Mouse (Mus musculus) bone marrow macrophage, adult 2 months (primary cell): Measurements from ENCODE around the gene Terf2ip.

Experiments
- CTCF ChIP-seq: IDR thresholded peaks from 2 replicates; pipeline ENCODE4 v1.5.1; 2012; ENCODE audit warnings: low read depth, mild to moderate bottlenecking, low read length, moderate library complexity
- POLR2A ChIP-seq: IDR thresholded peaks from 2 replicates; pipeline ENCODE4 v1.6.1; 2012; ENCODE audit warnings: mild to moderate bottlenecking, low read depth, low read length, borderline replicate concordance

DNA sequence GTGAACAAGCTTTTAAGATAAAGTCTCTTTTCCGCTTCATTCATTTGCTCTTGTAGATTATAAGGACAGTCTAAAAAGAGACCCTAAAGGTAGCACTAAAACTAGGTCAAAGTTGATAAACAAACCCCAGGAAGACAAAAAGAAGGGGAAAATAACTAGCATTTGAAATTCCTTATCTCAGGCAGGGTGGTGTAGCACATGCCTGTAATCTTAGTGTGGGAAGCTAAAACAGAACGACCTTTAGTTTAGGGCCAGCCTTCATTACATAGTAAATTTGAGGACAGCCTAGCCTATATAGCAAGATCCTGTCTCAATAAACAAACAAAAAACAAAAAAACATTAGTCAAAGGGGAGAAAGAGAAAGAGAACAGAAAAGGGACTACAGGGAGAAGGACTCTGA is 3.5 kb upstream of the Terf2ip start:
- TF ChIP-seq CTCF (no peak), POLR2A (no peak)
